Mouse (Mus musculus): ENCODE measurements around the gene Wwox. TPM values are rescaled to one million over a fixed set of nuclear protein-coding genes. Genes with fewer than 3 reads are reported as not detected.
A peak's percentile ranks its signal among the peaks of the same experiment; 100 is the strongest.

Gene Wwox
- polyA plus RNA-seq, 1 experiment from 2014 or later, result 13.8 TPM

GRCm38 (mm10) chr8:114476919-114477318, 37.5 kb downstream of the Wwox start:
- no peak overlapping the region for H3K9ac ChIP-seq (ENCODE audit: low read length)
- H3K4me2 ChIP-seq (ENCODE audit: low read depth, low read length, severe bottlenecking), result no peak overlapping the region
- no peaks in the 10 kb centered on the region for H3K4me1 ChIP-seq (replicated peaks; ENCODE audit: control insufficient read depth, insufficient read depth, low read length)
- no peaks in the 10 kb centered on the region for H3K9me3 ChIP-seq (ENCODE audit: control insufficient read depth, low read length)
- no peaks in the 10 kb centered on the region for H3K36me3 ChIP-seq (ENCODE audit: control insufficient read depth, insufficient read depth, low read length)
- DNase-seq (ENCODE audit: low spot score) (no peak), ATAC-seq (replicated peaks; ENCODE audit: low FRiP score) (no peak)
- H3K4me3 ChIP-seq (ENCODE audit: low read depth, low read length), result no peak overlapping the region
- no peaks in the 10 kb centered on the region for H3K27me3 ChIP-seq (ENCODE audit: control insufficient read depth, insufficient read depth, low read length)
- 90% methylated on average over 10 of the region's 10 CpGs for WGBS
- no peak overlapping the region for H3K27ac ChIP-seq (ENCODE audit: low read depth, low read length)

GRCm38 (mm10) chr8:114477790-114478189, 38.3 kb downstream of the Wwox start:
- 86% methylated on average over 8 of the region's 8 CpGs for WGBS
- H3K27me3 ChIP-seq (ENCODE audit: control insufficient read depth, insufficient read depth, low read length), result no peaks in the 10 kb centered on the region
- no peaks in the 10 kb centered on the region for H3K9me3 ChIP-seq (ENCODE audit: control insufficient read depth, low read length)
- H3K36me3 ChIP-seq (ENCODE audit: control insufficient read depth, insufficient read depth, low read length), result no peaks in the 10 kb centered on the region
- no peak overlapping the region for H3K4me2 ChIP-seq (ENCODE audit: low read depth, low read length, severe bottlenecking)
- no peaks in the 10 kb centered on the region for H3K4me1 ChIP-seq (replicated peaks; ENCODE audit: control insufficient read depth, insufficient read depth, low read length)
- H3K27ac ChIP-seq (ENCODE audit: low read depth, low read length), result no peak overlapping the region
- DNase-seq (ENCODE audit: low spot score), result no peak
- no peak for ATAC-seq (replicated peaks; ENCODE audit: low FRiP score)
- H3K4me3 ChIP-seq (ENCODE audit: low read depth, low read length), result no peak overlapping the region
- no peak overlapping the region for H3K9ac ChIP-seq (ENCODE audit: low read length)

DNA sequence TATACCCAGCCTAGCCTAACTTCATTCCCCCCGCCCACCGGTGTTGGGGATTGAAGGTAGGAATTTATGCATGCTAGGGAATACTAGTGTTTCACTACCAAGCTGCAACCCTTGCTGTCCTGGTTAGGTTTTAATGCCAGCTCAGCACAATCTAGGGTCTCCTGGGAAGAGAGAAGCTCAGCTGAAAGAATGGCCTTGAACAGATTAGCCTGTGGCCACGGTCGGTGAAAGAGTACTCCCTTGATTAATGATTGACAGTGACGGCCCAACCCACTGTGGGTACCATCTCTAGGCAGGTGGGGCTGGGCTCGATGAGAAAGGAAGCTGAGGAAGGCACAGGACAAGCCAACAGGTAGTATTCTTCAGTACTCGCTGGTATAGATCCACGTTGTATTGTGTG, 40.3 kb downstream of the Wwox start:
- H3K27me3 ChIP-seq (ENCODE audit: control insufficient read depth, insufficient read depth, low read length), result no peaks in the 10 kb centered on the region
- H3K4me3 ChIP-seq (ENCODE audit: low read depth, low read length), result no peak overlapping the region
- no peak overlapping the region for H3K27ac ChIP-seq (ENCODE audit: low read depth, low read length)
- no peaks in the 10 kb centered on the region for H3K4me1 ChIP-seq (replicated peaks; ENCODE audit: control insufficient read depth, insufficient read depth, low read length)
- 81% methylated on average over 8 of the region's 8 CpGs for WGBS
- H3K9me3 ChIP-seq (ENCODE audit: control insufficient read depth, low read length), result no peaks in the 10 kb centered on the region
- H3K4me2 ChIP-seq (ENCODE audit: low read depth, low read length, severe bottlenecking), result no peak overlapping the region
- no peak for DNase-seq (ENCODE audit: low spot score)
- H3K9ac ChIP-seq (ENCODE audit: low read length), result no peak overlapping the region
- no peaks in the 10 kb centered on the region for H3K36me3 ChIP-seq (ENCODE audit: control insufficient read depth, insufficient read depth, low read length)
- no peak for ATAC-seq (replicated peaks; ENCODE audit: low FRiP score)

DNA sequence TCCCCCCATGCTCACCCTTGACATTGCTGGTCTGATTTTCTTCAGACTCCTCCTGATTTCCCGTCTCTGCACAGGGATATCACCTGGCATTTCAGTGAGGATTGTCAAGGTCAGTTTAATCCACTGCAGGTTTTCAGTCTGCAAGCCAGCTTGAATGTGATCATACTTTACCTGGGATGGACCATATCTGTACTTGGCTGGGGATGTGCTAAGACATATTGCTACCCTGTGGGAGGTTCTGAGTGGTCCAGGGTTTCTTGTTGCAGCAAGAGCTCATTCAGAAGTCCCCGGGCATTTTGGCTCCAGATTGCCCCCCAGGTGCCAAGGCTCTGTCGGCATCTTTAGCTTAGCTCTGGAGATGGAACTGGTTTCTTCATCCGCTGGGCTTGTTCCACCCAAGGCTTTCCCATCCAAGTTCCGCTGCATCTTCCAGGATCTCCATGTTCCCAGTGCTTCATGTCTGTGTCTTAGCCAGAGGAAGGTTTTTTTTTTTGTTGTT, 52.3 kb downstream of the Wwox start:
- DNase-seq (ENCODE audit: low spot score) (no peak), ATAC-seq (replicated peaks; ENCODE audit: low FRiP score) (no peak)
- Histone ChIP-seq H3K27ac (ENCODE audit: low read depth, low read length) (no peak overlapping the region), H3K4me2 (ENCODE audit: low read depth, low read length, severe bottlenecking) (no peak overlapping the region), H3K4me1 (replicated peaks; ENCODE audit: control insufficient read depth, insufficient read depth, low read length) (no peaks in the 10 kb centered on the region), H3K9me3 (ENCODE audit: control insufficient read depth, low read length) (no peaks in the 10 kb centered on the region), H3K4me3 (ENCODE audit: low read depth, low read length) (no peak overlapping the region), H3K36me3 (ENCODE audit: control insufficient read depth, insufficient read depth, low read length) (no peaks in the 10 kb centered on the region), H3K27me3 (ENCODE audit: control insufficient read depth, insufficient read depth, low read length) (no peaks in the 10 kb centered on the region), H3K9ac (ENCODE audit: low read length) (no peak overlapping the region)
- 93% methylated on average over 5 of the region's 5 CpGs for WGBS

GRCm38 (mm10) chr8:114499448-114500144, 60.1 kb downstream of the Wwox start:
- 42% methylated on average over 16 of the region's 16 CpGs for WGBS
- no peak for DNase-seq (ENCODE audit: low spot score)
- H3K27me3 ChIP-seq (ENCODE audit: control insufficient read depth, insufficient read depth, low read length), result no peaks in the 10 kb centered on the region; the same call in 1 of the 2 replicates

GRCm38 (mm10) chr8:114501906-114502305, 62.5 kb downstream of the Wwox start:
- H3K4me1 ChIP-seq (replicated peaks; ENCODE audit: control insufficient read depth, insufficient read depth, low read length), result peaks cover 12% of the 10 kb centered on the region
- 17% methylated on average over 6 of the region's 6 CpGs for WGBS

More at GRCm38 (mm10) chr8:114499448-114500144, 60.1 kb downstream of the Wwox start:
- Histone ChIP-seq H3K4me1 (replicated peaks; ENCODE audit: control insufficient read depth, insufficient read depth, low read length) (peaks cover 10% of the 10 kb centered on the region), H3K4me2 (ENCODE audit: low read depth, low read length, severe bottlenecking) (no peak overlapping the region), H3K27ac (ENCODE audit: low read depth, low read length) (no peak overlapping the region), H3K9me3 (ENCODE audit: control insufficient read depth, low read length) (no peaks in the 10 kb centered on the region), H3K36me3 (ENCODE audit: control insufficient read depth, insufficient read depth, low read length) (no peaks in the 10 kb centered on the region), H3K9ac (ENCODE audit: low read length) (no peak overlapping the region), H3K4me3 (ENCODE audit: low read depth, low read length) (no peak overlapping the region)
- no peak for ATAC-seq (replicated peaks; ENCODE audit: low FRiP score)

GRCm38 (mm10) chr8:114503196-114503595, 63.7 kb downstream of the Wwox start:
- peaks cover 12% of the 10 kb centered on the region for H3K4me1 ChIP-seq (replicated peaks; ENCODE audit: control insufficient read depth, insufficient read depth, low read length)
- WGBS, result 87% methylated on average over 3 of the region's 3 CpGs

More at GRCm38 (mm10) chr8:114501906-114502305, 62.5 kb downstream of the Wwox start:
- H3K4me2 ChIP-seq (ENCODE audit: low read depth, low read length, severe bottlenecking), result no peak overlapping the region
- no peak overlapping the region for H3K4me3 ChIP-seq (ENCODE audit: low read depth, low read length)
- no peak overlapping the region for H3K9ac ChIP-seq (ENCODE audit: low read length)
- H3K9me3 ChIP-seq (ENCODE audit: control insufficient read depth, low read length), result no peaks in the 10 kb centered on the region
- no peak overlapping the region for H3K27ac ChIP-seq (ENCODE audit: low read depth, low read length)
- no peaks in the 10 kb centered on the region for H3K36me3 ChIP-seq (ENCODE audit: control insufficient read depth, insufficient read depth, low read length)
- DNase-seq (ENCODE audit: low spot score) (peak; percentile 54), ATAC-seq (replicated peaks; ENCODE audit: low FRiP score) (no peak)
- no peaks in the 10 kb centered on the region; the same call in 1 of the 2 replicates for H3K27me3 ChIP-seq (ENCODE audit: control insufficient read depth, insufficient read depth, low read length)

GRCm38 (mm10) chr8:114504889-114505288, 65.4 kb downstream of the Wwox start:
- H3K9me3 ChIP-seq (ENCODE audit: control insufficient read depth, low read length), result no peaks in the 10 kb centered on the region
- H3K27ac ChIP-seq (ENCODE audit: low read depth, low read length), result no peak overlapping the region
- no peak for ATAC-seq (replicated peaks; ENCODE audit: low FRiP score)

More at GRCm38 (mm10) chr8:114503196-114503595, 63.7 kb downstream of the Wwox start:
- Histone ChIP-seq H3K27ac (ENCODE audit: low read depth, low read length) (no peak overlapping the region), H3K9me3 (ENCODE audit: control insufficient read depth, low read length) (no peaks in the 10 kb centered on the region), H3K27me3 (ENCODE audit: control insufficient read depth, insufficient read depth, low read length) (no peaks in the 10 kb centered on the region; the same call in 1 of the 2 replicates), H3K4me2 (ENCODE audit: low read depth, low read length, severe bottlenecking) (no peak overlapping the region), H3K4me3 (ENCODE audit: low read depth, low read length) (no peak overlapping the region), H3K36me3 (ENCODE audit: control insufficient read depth, insufficient read depth, low read length) (no peaks in the 10 kb centered on the region), H3K9ac (ENCODE audit: low read length) (no peak overlapping the region)
- ATAC-seq (replicated peaks; ENCODE audit: low FRiP score) (no peak), DNase-seq (ENCODE audit: low spot score) (peak; percentile 16)

More at GRCm38 (mm10) chr8:114504889-114505288, 65.4 kb downstream of the Wwox start:
- Histone ChIP-seq H3K27me3 (ENCODE audit: control insufficient read depth, insufficient read depth, low read length) (no peaks in the 10 kb centered on the region), H3K4me2 (ENCODE audit: low read depth, low read length, severe bottlenecking) (no peak overlapping the region), H3K36me3 (ENCODE audit: control insufficient read depth, insufficient read depth, low read length) (no peaks in the 10 kb centered on the region), H3K4me1 (replicated peaks; ENCODE audit: control insufficient read depth, insufficient read depth, low read length) (peaks cover 4% of the 10 kb centered on the region; the same call in 1 of the 2 replicates), H3K9ac (ENCODE audit: low read length) (no peak overlapping the region), H3K4me3 (ENCODE audit: low read depth, low read length) (no peak overlapping the region)
- peak; percentile 46 for DNase-seq (ENCODE audit: low spot score)
- WGBS, result 63% methylated on average over 11 of the region's 11 CpGs
